Mouse (Mus musculus): Measurements from ENCODE around the gene Eif2b3. TPM values are rescaled to one million over a fixed set of nuclear protein-coding genes. Genes with fewer than 3 reads are reported as not detected.

The Eif2b3 gene
- polyA plus RNA-seq, 1 experiment = 26.1 TPM

GRCm38 (mm10) chr4:117004649-117005048, 14.6 kb upstream of the Eif2b3 start:
- no peak overlapping the region for H3K27ac ChIP-seq (ENCODE audit: insufficient read depth, low read length)
- no peaks in the 10 kb centered on the region for H3K27me3 ChIP-seq (ENCODE audit: control insufficient read depth, insufficient read depth, low read length)
- TF ChIP-seq POLR2A (IDR thresholded peaks at IDR 0.05; ENCODE audit: borderline replicate concordance, insufficient read depth, low read length) (no peak), CTCF (IDR thresholded peaks at IDR 0.05; ENCODE audit: borderline replicate concordance, insufficient read depth, low read depth, low read length) (no peak)
- H3K4me1 ChIP-seq (ENCODE audit: control insufficient read depth, insufficient read depth, low read length) = no peaks in the 10 kb centered on the region
- DNase-seq = no peak
- H3K4me3 ChIP-seq (replicated peaks; ENCODE audit: insufficient read depth, low read depth, low read length) = no peak overlapping the region
- WGBS = 87% methylated on average over 4 of the region's 4 CpGs

GRCm38 (mm10) chr4:117005611-117006400, 13.4 kb upstream of the Eif2b3 start:
- 74% methylated on average over 7 of the region's 7 CpGs for WGBS
- Histone ChIP-seq H3K4me1 (ENCODE audit: control insufficient read depth, insufficient read depth, low read length) (no peaks in the 10 kb centered on the region), H3K27me3 (ENCODE audit: control insufficient read depth, insufficient read depth, low read length) (no peaks in the 10 kb centered on the region), H3K4me3 (replicated peaks; ENCODE audit: insufficient read depth, low read depth, low read length) (no peak overlapping the region), H3K27ac (ENCODE audit: insufficient read depth, low read length) (no peak overlapping the region)
- TF ChIP-seq POLR2A (IDR thresholded peaks at IDR 0.05; ENCODE audit: borderline replicate concordance, insufficient read depth, low read length) (no peak), CTCF (IDR thresholded peaks at IDR 0.05; ENCODE audit: borderline replicate concordance, insufficient read depth, low read depth, low read length) (no peak)
- DNase-seq = no peak

GRCm38 (mm10) chr4:117007058-117007457, 12.1 kb upstream of the Eif2b3 start:
- no peak for TF ChIP-seq CTCF (IDR thresholded peaks at IDR 0.05; ENCODE audit: borderline replicate concordance, insufficient read depth, low read depth, low read length)
- TF ChIP-seq POLR2A (IDR thresholded peaks at IDR 0.05; ENCODE audit: borderline replicate concordance, insufficient read depth, low read length) = no peak
- no peak for DNase-seq
- Histone ChIP-seq H3K27ac (ENCODE audit: insufficient read depth, low read length) (no peak overlapping the region), H3K27me3 (ENCODE audit: control insufficient read depth, insufficient read depth, low read length) (no peaks in the 10 kb centered on the region), H3K4me1 (ENCODE audit: control insufficient read depth, insufficient read depth, low read length) (no peaks in the 10 kb centered on the region), H3K4me3 (replicated peaks; ENCODE audit: insufficient read depth, low read depth, low read length) (no peak overlapping the region)
- 25% methylated on average over 3 of the region's 3 CpGs for WGBS

DNA sequence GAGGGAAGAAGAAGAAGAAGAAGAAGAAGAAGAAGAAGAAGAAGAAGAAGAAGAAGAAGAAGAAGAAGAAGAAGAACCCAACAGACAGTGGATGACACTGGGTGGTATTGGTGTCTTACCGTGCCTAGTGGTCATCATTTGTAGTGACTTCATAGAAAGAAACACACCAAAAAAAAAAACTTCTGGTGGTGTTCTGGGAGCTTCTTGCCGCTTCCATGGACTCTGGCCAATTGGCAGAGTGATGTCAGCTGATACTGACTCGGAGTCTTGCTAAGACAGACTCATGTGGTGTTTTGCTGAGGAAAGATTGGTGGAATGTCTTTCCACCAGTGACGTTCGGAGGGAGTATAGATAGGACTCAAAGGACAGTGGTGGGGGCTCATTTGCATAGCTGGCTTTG, 9.0 kb upstream of the Eif2b3 start:
- H3K27ac ChIP-seq (ENCODE audit: insufficient read depth, low read length) = no peak overlapping the region
- DNase-seq = no peak
- no peaks in the 10 kb centered on the region for H3K4me1 ChIP-seq (ENCODE audit: control insufficient read depth, insufficient read depth, low read length)
- no peak overlapping the region for H3K4me3 ChIP-seq (replicated peaks; ENCODE audit: insufficient read depth, low read depth, low read length)
- no peaks in the 10 kb centered on the region for H3K27me3 ChIP-seq (ENCODE audit: control insufficient read depth, insufficient read depth, low read length)
- TF ChIP-seq CTCF (IDR thresholded peaks at IDR 0.05; ENCODE audit: borderline replicate concordance, insufficient read depth, low read depth, low read length) = no peak
- TF ChIP-seq POLR2A (IDR thresholded peaks at IDR 0.05; ENCODE audit: borderline replicate concordance, insufficient read depth, low read length) = no peak
- 49% methylated on average over 5 of the region's 5 CpGs for WGBS

DNA sequence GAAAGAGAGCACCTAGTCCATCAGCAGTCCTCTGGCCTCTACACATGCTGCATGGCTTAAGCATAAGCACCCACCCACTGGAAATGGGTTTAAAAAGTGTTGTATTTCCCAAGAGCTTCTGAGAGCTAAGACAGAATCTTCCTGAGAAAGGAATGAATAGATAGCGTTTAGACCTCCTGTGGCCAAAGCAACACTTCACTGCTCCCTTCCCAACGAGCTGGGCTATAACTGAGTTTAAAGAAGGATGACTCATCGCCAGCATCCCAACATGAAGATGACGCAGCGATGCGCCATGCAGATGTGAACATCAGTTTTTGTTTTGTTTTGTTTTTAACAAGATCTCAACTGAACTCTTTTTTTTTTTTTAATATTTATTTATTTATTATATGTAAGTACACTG, 5.6 kb upstream of the Eif2b3 start:
- H3K4me1 ChIP-seq (ENCODE audit: control insufficient read depth, insufficient read depth, low read length) = no peaks in the 10 kb centered on the region
- no peaks in the 10 kb centered on the region for H3K27me3 ChIP-seq (ENCODE audit: control insufficient read depth, insufficient read depth, low read length)
- DNase-seq = no peak
- WGBS = 78% methylated on average over 6 of the region's 6 CpGs
- no peak overlapping the region for H3K27ac ChIP-seq (ENCODE audit: insufficient read depth, low read length)
- TF ChIP-seq POLR2A (IDR thresholded peaks at IDR 0.05; ENCODE audit: borderline replicate concordance, insufficient read depth, low read length) (no peak), CTCF (IDR thresholded peaks at IDR 0.05; ENCODE audit: borderline replicate concordance, insufficient read depth, low read depth, low read length) (no peak)
- H3K4me3 ChIP-seq (replicated peaks; ENCODE audit: insufficient read depth, low read depth, low read length) = no peak overlapping the region

GRCm38 (mm10) chr4:117014901-117015415, 4.2 kb upstream of the Eif2b3 start:
- no peak overlapping the region for H3K27ac ChIP-seq (ENCODE audit: insufficient read depth, low read length)
- no peak for DNase-seq

DNA sequence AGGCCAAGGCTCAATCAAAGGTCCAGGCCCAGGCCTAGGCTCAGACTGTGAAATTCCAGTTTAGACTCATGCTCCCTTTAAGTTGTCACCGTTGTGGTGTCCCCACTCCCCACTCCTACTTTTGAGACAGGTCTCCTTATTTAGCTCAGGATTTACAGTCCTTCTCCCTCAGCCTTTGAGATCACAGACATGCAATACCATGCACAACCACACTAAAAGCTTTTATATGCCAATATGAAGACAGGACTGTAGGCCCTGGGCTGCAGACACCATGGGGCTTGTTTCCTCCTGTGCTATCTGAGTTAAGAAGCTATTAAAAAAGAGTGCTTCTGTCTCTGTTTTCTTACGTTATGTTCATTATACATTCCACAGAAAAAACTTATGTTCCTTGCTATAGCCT, 1.5 kb upstream of the Eif2b3 start:
- no peak overlapping the region for H3K4me3 ChIP-seq (replicated peaks; ENCODE audit: insufficient read depth, low read depth, low read length)
- no peak overlapping the region for H3K27ac ChIP-seq (ENCODE audit: insufficient read depth, low read length)
- DNase-seq = no peak
- H3K27me3 ChIP-seq (ENCODE audit: control insufficient read depth, insufficient read depth, low read length) = no peaks in the 10 kb centered on the region
- TF ChIP-seq CTCF (IDR thresholded peaks at IDR 0.05; ENCODE audit: borderline replicate concordance, insufficient read depth, low read depth, low read length) = no peak
- no peak for TF ChIP-seq POLR2A (IDR thresholded peaks at IDR 0.05; ENCODE audit: borderline replicate concordance, insufficient read depth, low read length)
- peaks cover 4% of the 10 kb centered on the region; the same call in 1 of the 2 replicates for H3K4me1 ChIP-seq (ENCODE audit: control insufficient read depth, insufficient read depth, low read length)
- WGBS = 88% methylated on average over 2 of the region's 2 CpGs

More at GRCm38 (mm10) chr4:117014901-117015415, 4.2 kb upstream of the Eif2b3 start:
- no peak overlapping the region for H3K4me3 ChIP-seq (replicated peaks; ENCODE audit: insufficient read depth, low read depth, low read length)
- no peak for TF ChIP-seq POLR2A (IDR thresholded peaks at IDR 0.05; ENCODE audit: borderline replicate concordance, insufficient read depth, low read length)
- TF ChIP-seq CTCF (IDR thresholded peaks at IDR 0.05; ENCODE audit: borderline replicate concordance, insufficient read depth, low read depth, low read length) = no peak
- no peaks in the 10 kb centered on the region for H3K27me3 ChIP-seq (ENCODE audit: control insufficient read depth, insufficient read depth, low read length)
- 23% methylated on average over 4 of the region's 4 CpGs for WGBS
- no peaks in the 10 kb centered on the region for H3K4me1 ChIP-seq (ENCODE audit: control insufficient read depth, insufficient read depth, low read length)

DNA sequence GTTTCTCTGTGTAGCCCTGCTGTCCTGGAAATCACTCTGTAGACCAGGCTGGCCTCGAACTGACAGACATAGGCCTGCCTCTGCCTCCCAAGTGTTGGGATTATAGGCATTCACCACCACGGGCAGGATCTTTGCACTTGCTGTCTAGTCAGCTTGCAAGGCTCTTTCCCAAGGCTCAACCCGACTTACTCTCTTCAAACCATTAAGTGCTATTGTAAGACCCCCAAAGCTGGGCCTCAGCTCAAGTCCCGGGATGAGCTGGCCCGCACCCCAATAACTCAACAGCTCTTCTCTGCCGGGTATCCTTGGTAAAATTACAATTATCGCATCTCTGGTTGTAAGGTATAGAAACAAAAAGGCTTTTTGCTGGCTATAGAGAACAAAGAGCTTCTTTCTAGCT, 875 bp upstream of the Eif2b3 start:
- no peak for DNase-seq
- TF ChIP-seq CTCF (IDR thresholded peaks at IDR 0.05; ENCODE audit: borderline replicate concordance, insufficient read depth, low read depth, low read length) = no peak
- TF ChIP-seq POLR2A (IDR thresholded peaks at IDR 0.05; ENCODE audit: borderline replicate concordance, insufficient read depth, low read length) = no peak
- Histone ChIP-seq H3K27ac (ENCODE audit: insufficient read depth, low read length) (no peak overlapping the region), H3K4me3 (replicated peaks; ENCODE audit: insufficient read depth, low read depth, low read length) (no peak overlapping the region), H3K4me1 (ENCODE audit: control insufficient read depth, insufficient read depth, low read length) (peaks cover 4% of the 10 kb centered on the region; the same call in 1 of the 2 replicates), H3K27me3 (ENCODE audit: control insufficient read depth, insufficient read depth, low read length) (no peaks in the 10 kb centered on the region)
- WGBS = 85% methylated on average over 7 of the region's 7 CpGs

Data from cerebellum, adult 2 months (tissue).